Mouse (Mus musculus) common myeloid progenitor, adult 5-6 weeks (primary cell): Measurements from ENCODE around the gene Cryzl2. TPM values are rescaled to one million over a fixed set of nuclear protein-coding genes. Genes with fewer than 3 reads are reported as not detected.

ENCODE experiments used
- ATAC-seq: replicated peaks from 2 replicates; pipeline ENCODE4 v1.8.0; 2016; ENCODE audit warnings: low read depth, mild to moderate bottlenecking, moderate TSS enrichment, inconsistent platforms; ENCODE audit not compliant: poor library complexity, severe bottlenecking
- total RNA-seq: library from RNA; stranded (forward); fragments of 200-1000, 187-1606 nt; gene quantifications from 2 replicates; pipeline ENCODE4 v1.2.3, GENCODE M21; 2017

Cryzl2 gene
- total RNA-seq, result 17.1 and 28.8 TPM in 2 replicates

DNA sequence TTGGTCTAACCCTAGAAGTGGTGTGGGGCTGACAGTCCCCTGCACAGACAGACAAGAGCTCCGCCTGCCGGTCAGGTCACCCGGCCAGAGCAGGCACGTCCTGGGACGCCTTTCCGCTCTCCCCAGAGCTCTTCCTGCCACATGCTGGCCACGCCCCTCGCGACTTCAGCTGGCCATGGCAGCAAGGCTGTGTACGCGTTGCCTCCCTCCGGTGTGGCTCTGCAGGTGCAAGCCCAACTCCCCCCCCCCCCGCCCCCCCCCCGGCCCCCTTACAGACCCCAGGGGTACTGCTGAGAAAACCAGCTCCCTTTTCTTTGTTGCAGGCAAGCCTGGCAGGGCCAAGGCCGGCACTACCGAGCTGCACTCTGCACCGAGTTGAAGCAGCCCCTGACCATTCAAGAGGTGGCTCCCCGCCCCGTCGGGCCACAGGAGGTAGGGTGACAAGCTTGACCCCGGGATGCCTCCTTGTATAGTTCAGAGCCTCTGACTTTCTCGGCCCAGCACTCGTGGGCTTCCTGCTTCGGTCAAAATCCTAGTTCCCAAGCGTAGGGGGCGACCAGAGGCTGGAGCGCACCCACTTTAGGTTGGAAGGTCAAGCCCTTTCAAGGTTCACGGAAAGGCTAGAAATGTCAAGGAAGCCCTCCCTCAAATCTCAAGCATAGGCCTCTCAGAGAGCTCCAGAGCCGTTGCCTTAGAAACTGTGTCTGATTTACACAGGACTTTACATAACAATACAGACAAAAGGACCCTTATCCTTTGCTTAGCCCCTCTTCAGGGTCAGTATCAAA, at the start of gene Cryzl2:
Gene Cryzl2 (plus strand): TSS at position 157 of the 788 bp plus-strand sequence.
- ATAC-seq, result peak; percentile 99

DNA sequence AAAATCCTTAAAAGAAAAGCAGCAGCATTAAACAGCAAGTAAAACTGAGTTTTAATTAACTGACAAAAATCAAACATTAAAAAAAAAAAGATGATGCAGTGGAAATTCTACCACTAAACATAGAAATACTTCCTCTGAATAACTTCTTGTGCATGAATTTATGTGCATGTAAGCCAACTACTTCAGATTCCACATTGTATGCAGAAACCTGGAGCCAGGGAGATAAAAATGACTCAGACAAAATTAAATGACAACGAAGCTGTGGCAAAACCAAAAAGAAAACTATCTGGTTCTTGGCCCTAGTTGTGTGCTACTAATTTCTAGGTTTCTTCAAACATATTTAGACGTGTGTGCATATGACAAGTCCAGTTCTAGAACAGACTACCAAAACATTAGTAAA, 48.7 kb upstream of the Cryzl2 start:
- ATAC-seq, result no peak

DNA sequence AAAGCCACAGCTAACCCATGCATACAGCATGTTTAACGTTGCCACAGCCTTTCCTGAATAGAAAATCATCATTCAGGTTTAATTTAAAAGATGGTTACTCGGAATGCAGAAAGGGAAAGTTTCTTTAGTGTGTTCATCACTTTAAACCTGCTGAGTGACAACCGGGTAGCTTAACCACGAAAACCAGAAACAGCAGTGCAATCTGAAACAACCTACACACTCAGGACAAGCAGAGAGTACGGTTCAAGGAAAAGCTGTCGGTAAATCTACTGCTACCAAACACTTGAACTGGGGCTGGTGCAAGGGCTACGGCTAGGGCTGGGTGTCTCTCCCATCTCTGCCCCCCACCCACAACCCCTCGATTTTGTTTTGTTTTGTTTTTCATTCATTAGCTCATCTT, 47.4 kb upstream of the Cryzl2 start:
- ATAC-seq, result peak; percentile 28

DNA sequence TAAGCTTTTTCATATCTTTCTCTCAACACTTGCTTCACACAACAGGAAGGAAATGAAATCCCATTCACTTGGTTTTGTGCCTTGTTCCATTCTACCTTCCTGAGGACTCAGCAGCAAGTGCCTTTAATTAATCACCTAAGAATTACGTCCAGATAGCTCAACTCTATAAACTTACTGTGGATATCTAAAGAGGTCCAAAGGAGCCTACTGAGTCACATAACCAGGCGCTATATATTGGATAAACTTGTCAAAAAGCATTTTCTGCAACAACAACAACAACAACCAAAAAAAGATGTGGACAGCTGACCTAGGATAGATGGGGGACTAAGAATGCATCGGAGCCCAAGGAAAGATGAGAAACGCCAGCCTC, 47.1 kb upstream of the Cryzl2 start:
- no peak for ATAC-seq

DNA sequence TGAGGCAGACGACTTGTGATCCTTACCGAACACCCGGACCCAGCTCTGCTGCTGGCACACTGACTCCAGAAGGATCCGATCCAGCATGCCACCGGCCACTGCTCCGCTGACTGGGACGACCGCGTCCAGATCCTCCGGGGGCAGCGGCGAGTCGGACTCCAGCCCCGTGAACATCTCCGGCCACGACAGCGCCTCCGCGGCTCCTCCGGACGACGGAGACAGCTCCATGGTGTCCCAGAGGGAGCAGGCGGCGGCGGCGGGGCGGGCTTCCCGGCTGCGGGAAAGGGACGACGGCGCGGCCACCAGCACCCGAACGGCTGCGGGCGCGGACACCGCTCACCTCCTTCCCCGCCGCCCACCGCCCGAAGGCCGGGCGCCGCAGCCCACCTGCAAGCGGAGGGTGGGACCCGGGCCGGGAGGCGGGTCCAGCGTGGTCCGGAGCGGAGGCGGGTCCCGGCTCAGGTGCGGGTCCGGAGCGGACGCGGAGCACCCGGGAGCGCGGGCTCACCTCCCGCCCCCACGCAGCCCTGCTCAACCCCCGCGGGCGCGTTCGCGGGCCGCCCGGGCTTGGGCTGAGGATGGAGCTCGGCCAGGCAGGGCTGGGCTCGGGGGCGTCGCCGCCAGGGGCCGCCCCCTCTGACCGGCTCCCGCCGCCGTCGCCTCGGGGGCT, 46.5 kb upstream of the Cryzl2 start:
- peak; percentile 23 for ATAC-seq

DNA sequence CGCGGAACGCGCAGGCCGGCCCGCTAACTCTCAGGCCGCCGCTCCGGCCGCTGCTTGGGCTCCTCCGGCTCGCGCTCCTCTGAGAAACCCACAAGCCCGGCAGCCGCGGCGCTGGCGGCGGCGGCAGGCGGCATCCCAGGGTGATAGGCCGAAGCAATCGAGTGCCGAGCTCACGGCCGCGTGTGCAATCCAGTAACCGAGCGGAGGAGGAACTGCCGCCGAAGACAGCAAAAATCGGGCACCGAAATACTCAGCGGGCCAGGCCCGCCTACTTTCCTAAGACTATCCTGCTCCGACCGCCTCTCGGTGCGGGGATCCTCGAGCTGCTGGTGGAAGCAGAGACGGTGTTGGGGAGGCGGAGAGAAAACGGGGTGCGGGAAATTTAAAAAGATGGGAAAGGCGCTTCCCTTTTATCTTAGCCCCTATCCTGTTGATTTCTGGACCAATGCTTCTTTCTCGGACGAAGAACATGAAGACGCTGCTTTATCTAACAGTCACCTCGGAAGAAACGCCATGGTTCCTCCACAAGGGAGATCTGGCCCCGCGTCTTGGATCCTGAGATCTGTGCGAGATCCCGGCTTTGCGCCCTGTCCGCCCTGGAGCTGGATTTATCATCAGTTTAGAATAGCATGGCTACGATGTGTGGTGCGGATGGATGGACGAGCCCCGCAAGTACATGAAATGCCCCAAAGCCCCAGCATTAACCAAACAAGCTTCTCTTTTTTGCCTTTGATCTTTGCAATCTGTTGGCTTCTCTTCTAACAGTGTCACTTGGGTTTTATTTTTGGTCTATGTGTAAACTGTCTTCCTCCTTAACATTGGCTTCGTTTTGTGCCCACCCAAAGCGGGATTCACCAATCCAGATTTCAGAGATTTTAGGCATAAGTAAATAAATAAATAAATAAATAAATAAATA, 45.7 kb upstream of the Cryzl2 start, which contains the start of gene Rasal2:
Gene Rasal2 (minus strand): TSS at position 142 of the 916 bp plus-strand sequence.
- peak; percentile 94 for ATAC-seq

DNA sequence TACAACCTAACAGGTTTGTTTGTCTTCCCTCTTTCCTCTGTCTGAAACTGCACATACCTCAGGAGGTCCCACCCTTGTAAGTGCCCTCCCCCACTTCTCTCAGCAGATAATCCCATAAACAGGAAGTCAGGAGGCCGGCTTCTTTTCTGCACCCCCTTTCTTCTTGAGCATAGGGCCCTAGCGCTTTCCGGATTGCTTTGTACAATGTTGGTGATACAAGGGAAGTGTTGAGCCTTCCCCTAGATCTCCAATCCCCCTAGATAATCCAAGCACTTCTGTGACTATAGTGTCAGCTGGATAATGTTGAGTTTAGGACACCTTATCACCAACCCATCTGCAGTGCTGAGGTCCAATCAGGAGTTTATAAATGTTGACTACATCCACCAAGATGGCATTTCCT, 42.6 kb upstream of the Cryzl2 start:
- ATAC-seq, result no peak

DNA sequence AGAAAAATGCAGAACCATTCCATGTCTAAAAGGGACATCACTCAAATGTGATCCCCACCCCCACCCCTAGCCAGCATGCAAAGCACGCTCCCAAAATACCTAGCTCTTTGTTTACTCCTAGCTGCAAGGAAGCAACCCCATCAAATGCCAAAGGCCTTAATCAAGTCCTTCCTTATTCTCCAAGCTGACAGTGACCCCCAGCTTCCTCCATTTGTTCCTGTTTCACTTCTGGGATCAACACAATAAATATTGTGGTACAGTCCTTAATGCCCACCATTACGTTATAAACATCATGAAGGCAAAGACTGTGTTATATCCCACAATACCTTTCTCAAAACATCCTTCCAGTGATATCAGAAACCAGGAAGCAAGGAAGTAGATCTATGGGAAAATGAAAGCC, 41.7 kb upstream of the Cryzl2 start:
- ATAC-seq, result no peak

DNA sequence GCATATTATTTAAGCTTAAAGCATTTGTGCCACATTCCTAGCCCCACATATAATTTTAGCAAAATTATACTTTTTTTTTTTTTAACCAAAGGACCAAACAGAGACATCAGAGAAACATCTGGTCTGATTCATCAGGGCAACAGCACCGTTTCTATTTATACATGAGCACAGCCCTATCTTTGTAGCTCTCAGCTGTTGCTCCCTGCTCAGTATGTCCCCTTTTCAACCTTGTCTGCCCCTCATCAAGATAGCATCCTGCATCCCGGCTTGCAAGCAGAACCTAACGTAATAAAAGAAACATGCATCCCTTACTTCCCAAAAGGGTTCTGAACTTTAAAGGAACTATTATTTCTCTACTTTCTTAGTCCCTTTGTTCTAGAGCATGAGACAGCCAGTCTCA, 41.0 kb upstream of the Cryzl2 start:
- ATAC-seq, result no peak

DNA sequence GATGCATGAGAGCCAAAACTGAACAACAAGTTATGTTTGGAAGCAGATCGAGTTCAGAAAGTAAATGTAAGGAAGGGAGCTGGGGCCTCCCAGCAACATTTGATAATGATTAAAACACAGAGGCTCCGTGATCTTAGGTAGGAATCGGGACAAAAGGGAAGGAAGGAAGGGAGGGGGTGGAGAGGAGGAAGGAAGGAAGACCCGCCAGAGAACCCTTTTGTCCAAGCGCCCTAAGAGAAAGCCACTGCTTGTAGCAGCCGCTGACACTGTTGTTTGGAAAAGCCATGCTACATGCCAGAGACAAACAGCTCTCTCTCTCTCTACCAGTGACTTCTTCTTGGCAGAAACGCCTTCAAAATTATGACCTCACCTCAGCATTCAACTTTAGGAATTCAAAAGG, 40.5 kb upstream of the Cryzl2 start:
- no peak for ATAC-seq

DNA sequence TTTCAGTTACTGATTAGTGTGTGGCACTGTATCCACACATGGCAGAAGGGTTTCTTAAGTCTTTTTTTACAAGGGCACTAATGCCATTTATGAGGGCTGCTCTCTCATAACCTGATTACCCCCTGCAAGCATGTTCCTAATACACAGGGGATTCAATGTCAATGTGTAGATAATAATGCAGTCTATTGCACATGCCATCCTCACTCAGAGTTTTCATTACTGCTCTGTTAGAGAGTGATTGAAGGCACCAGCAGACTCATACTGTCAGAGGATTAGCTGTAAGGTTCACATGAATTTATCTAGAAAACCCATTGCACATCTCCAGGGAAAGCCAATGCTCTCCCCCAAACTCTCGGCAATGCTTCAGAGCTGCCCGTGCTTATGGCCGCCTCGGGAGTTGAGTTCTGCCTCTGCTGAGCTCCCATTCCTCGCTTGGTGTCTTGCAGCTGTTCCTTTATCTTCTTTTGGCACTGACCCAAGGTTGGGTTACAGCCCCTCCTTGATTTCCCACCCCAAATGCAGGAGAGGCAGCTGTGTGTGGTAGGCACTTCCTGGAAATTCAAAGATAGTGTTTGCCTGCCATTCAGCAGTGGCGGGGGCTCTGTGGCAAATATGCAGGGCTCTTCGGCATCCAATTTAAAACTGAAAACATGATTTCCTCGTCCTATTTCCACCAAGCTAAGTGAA, 32.5 kb upstream of the Cryzl2 start:
- peak; percentile 93 for ATAC-seq

DNA sequence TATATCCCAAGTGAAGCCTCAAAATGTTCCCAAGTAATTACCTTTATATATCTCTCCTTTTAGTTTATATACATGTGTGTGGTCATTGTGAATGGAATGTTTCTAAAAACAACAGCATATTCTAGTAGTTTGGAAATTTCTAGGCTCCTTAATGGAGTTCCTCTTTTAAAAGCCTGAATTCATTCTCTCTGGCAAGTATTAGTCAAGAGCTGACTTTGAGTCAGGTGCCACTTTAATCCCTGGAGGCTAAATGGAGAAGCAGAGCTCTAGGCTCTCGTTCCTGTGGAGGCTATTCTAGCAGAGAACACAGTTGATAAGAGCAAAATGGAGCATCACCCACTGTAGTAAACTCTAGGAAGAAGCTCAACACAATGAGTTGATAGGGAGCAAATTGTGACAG, 31.4 kb upstream of the Cryzl2 start:
- no peak; the same call in 1 of the 2 replicates for ATAC-seq

DNA sequence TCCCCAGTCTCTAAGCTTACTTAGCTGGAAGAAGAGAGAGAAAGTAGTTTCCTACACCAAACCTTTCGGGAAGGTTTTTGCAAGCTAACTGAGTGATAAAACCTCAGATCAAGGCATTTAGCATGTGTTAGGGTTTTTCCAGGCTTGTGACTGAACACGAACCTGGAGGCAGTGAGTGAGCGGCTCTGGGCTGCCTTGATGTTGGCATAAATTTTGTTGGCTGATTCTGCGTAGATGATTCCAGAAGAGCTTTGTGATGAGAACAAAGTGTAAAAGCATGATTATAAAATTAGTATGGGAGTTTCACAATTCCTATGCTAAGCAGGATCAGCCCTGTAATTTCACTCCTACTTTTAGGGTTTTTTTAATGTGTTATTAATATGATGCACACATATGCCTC, 30.8 kb upstream of the Cryzl2 start:
- no peak for ATAC-seq

DNA sequence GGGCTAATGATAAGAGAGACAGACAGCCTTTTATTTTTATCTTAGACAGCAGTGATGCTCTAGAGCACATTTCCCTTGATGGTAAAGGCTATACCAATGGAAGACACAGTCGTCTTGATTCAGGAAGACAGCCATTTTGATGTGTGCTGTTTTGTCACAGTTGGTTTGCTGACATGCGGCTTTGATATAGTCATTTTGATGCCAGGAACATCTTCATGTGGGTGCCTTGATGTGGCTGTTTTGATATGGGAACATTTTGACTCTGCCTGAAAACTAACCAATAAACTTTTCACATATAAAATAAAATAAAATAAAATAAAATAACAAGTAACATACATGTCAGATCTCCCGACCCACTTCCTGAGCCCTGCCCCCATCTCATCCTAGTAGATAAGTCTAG, 30.0 kb upstream of the Cryzl2 start:
- no peak for ATAC-seq

DNA sequence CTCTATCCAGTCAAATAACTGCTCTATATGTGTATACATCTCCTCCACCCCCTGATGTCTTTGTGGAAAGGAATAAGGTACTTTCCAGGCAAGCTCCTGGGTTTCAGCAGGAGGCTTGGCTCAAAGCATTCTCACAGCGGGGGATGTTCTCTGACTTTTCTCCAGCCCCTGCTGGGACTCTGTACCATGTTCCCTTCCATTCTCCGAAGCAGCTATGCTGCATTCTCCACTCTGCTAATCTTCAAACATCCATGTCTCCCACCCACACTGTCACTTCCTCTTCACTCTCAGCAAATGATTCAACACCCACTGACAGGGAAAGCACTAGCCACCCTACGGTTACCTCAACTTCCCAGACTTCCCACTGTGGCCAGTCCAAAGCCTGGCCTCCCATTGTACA, 25.1 kb upstream of the Cryzl2 start:
- no peak for ATAC-seq

DNA sequence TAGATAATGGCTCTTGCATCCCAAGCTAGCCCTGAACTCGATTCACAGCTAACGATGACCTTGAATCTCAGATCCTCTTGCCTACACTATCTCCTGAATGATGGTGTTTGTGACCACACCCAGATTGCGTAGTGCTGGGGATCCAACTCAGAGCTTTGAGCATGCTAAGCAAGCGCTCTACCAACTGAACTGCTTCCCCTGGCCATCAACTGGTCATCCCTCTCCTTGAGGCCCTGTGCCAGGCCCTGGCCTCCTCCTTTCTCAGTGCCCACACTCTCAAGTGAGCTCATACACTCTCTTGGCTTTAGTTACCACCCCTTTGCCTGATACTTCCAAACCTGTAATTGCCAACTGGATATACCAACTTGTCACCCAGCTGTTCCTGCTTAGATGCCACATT, 24.0 kb upstream of the Cryzl2 start:
- ATAC-seq, result no peak

DNA sequence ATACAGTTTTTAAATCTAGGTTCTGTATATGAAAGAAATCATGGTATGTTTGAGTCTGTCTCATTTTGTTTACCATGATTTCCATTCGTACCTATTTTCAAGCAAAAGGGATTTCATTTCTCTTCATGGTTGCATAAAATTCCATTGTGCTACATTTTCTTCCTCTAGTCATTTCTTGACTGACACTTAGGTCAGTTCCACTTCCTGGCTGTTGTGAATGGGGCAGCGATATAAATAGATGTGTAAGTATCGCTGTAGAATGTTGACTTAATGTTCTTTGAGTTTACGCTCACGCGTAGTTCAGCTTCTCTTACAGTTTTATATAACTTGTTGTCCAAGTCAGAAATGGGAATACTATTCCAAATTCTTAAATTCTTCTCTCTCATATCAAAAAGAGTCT, 22.5 kb upstream of the Cryzl2 start:
- ATAC-seq, result peak; percentile 69

DNA sequence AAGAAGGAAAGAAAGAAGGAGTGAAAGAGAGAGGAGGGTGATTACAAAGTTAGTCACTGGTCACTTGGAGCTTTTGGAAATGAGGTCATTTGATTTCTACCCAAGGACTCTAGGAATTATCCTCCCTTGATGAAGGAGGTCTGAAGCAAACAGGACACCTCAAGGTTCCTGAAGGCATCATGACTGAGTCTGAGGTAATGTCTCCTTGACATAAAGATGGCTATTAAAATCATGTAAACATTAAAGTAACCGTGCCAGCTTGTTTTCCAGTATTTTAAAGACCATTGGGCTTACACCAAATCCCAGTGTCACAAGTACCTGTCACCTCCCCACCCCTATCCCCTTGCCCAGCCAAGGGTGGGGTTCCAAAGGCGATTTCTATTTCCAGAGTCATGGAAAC, 20.1 kb upstream of the Cryzl2 start:
- ATAC-seq, result no peak

DNA sequence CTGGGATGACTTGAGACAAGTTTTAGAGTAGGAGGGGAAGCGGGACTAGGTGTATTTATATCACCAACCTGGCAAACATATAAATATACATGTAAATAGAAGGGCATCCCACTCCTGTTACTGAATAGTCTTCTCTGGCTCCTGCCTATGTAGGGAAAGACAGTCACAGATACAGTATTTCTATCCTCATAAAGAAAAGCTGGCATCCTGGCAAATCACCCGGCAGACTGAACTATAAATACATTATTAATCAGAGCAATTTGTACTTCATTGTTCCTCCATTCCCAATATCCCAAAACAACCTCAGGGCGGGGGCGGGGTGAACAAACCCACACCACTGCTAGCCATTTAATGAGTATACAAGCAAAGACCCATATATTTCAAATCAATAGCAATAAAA, 19.3 kb upstream of the Cryzl2 start:
- no peak for ATAC-seq

DNA sequence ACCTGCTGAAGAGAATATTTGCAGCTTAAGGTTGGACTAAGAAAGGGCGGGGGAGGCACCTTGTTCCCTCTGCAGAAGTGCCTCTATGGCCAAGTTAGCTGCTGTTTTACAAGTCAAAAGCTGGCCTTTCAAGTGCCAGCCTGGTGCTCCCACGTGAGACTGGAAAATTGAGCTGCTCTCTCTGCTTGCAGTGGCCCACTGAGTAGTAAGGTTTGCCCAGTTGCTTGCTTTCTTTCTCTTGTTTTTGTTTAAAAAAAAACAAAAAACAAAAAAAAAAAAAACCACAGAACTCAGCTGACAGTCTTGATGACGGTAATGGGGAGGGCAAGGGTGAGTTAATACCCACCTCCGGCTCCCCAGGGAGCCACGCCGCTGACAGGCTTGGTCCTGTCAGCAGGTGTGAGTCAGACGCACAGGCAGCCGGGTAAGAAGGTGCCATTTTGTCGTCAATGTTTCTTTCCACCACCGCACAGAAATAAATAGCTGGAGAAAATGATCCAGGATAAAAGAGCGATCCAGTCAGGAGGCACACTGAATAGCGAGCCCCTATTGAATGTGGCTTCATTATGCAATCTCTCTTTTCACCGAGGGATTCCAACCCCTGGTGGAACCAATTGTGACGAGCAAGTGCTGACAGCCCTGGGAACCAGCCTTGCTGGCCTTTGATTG, 18.3 kb upstream of the Cryzl2 start:
- ATAC-seq, result no peak
